Mouse (Mus musculus): Measurements from ENCODE around the gene Cpsf6. TPM values are rescaled to one million over a fixed set of nuclear protein-coding genes. Genes with fewer than 3 reads are reported as not detected.

Gene Cpsf6
- polyA plus RNA-seq, 1 experiment from 2014 or later: 97.9 TPM

DNA sequence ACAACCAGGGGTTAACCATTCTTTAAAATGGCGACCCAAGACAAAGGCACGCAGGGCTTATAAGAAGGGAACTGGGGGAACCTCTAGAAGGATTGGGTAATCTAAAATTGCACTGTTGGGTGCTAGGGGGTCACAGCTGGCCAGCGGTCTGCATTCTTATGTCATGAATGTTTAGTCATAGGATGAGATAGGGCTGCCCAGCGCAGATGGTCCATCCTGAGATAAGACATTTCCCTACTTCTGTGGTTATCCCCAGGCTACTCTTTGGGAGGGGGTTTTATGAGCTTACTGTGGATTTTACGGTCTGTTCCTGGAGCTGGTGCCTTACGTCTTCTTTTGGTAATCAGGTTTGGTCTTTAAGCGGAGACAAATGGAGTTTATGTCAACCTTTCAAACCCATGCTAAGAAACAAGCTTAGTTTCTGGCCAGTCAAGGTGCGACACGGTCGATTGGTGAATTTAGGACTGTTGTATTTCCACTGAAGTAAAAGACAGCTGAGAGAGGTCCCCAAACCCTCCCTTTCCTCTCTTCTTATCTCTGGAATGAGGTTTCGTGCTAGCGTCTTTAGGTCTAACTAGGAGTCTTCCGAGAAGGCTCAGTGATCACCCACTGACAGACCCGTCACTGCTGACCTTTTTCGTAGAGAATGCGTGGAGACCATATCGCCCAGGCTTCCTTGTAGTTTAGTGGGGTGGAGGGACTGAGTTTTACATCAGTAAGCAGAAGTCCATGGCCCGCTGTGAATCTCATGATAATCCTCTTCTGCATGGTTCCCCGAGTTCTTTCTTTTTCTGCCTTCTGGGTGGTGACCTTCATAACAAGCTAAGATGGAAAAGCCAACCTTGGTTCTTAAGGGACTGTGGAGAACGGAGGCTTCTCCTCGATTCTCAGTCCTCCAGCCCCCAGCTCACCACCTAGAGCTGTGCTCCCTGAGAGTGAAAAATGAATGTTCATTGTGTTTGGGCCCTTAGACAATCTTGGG, 29.8 kb upstream of the Cpsf6 start:
- no peak for ATAC-seq (replicated peaks; ENCODE audit: insufficient number of reproducible peaks, low FRiP score, low TSS enrichment)
- peaks cover 7% of the 10 kb centered on the region for H3K4me1 ChIP-seq (ENCODE audit: control insufficient read depth, insufficient read depth, low read length)
- no peak overlapping the region for H3K9ac ChIP-seq (ENCODE audit: low read depth, low read length)
- no peak overlapping the region for H3K4me3 ChIP-seq (ENCODE audit: low read depth, low read length)
- no peaks in the 10 kb centered on the region for H3K36me3 ChIP-seq (ENCODE audit: control insufficient read depth, insufficient read depth, low read length)
- H3K4me2 ChIP-seq: no peak overlapping the region
- no peaks in the 10 kb centered on the region for H3K9me3 ChIP-seq (replicated peaks; ENCODE audit: control insufficient read depth, low read length)
- no peak overlapping the region for H3K27ac ChIP-seq (ENCODE audit: low read depth, low read length)
- H3K27me3 ChIP-seq (ENCODE audit: control insufficient read depth, insufficient read depth, low read length): no peaks in the 10 kb centered on the region
- 45% methylated on average over 21 of the region's 21 CpGs for WGBS (ENCODE audit: insufficient replicate concordance)

DNA sequence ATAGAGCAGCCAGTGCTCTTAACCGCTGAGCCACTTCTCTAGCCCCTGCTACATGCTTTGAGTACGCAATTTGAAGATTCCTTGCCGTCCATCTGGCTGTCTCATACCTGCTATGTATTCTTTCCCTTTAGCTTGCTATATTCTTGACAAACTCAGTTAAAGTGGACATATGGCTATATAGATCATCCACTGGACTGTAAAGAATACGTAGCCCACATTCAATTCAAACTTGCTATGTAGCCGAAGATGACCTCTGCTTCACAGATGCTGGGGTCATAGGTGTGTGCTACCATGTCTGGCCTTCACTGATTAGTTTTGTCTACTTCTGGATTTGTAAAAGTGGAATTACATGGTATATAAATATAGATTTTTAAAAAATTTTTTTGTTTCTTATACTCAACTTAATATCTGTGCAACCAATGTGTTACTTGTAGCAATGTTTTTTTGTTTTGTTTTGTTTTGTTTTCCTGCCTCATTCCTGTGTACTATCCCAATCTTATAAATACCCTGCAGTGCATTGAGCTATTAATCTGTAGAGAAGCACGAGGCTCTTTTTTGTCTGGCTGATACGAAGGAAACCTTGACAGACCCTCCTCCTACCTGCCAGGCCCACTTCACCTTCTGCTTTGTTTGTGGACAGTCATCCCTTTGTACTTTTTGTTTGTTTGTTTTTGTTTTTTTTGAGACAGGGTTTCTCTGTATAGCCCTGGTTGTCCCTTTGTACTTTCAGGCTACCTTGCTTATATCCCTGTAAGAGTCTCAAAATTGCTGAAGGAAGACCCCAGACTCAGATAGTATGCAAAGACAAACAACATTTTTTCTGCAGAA, 28.9 kb upstream of the Cpsf6 start:
- H3K4me2 ChIP-seq: no peak overlapping the region
- H3K4me3 ChIP-seq (ENCODE audit: low read depth, low read length): no peak overlapping the region
- 81% methylated on average over 7 of the region's 7 CpGs for WGBS (ENCODE audit: insufficient replicate concordance)
- no peak for ATAC-seq (replicated peaks; ENCODE audit: insufficient number of reproducible peaks, low FRiP score, low TSS enrichment)
- H3K9ac ChIP-seq (ENCODE audit: low read depth, low read length): no peak overlapping the region
- H3K27ac ChIP-seq (ENCODE audit: low read depth, low read length): no peak overlapping the region
- no peaks in the 10 kb centered on the region for H3K36me3 ChIP-seq (ENCODE audit: control insufficient read depth, insufficient read depth, low read length)
- H3K9me3 ChIP-seq (replicated peaks; ENCODE audit: control insufficient read depth, low read length): no peaks in the 10 kb centered on the region
- H3K4me1 ChIP-seq (ENCODE audit: control insufficient read depth, insufficient read depth, low read length): peaks cover 7% of the 10 kb centered on the region
- H3K27me3 ChIP-seq (ENCODE audit: control insufficient read depth, insufficient read depth, low read length): no peaks in the 10 kb centered on the region

DNA sequence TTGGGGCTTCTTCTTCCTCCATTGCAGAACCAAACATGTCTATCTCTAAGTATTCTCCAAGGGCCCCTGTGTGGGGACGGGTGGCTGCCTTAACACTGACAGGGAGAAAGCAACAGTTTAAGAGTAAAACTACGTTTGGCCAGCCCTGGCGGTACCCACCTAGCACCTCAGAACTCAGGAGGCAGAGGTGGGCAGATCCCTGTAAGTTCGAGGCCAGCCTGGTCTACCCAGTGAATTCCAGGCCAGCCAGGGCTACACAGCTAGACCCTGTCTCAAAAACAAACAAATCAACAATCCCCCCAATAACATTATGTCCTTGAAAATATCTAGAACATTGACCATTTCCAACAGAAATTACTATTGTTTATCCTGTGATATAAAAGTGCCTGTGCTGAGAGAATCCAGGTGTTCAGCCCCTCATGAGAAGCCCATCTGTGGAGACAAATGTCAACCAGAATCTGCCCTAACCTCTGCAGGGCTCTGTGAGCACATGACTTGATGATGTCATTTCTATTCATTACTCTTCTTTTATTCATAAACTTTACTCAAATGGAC, 28.0 kb upstream of the Cpsf6 start:
- Histone ChIP-seq H3K9me3 (replicated peaks; ENCODE audit: control insufficient read depth, low read length) (no peaks in the 10 kb centered on the region), H3K27me3 (ENCODE audit: control insufficient read depth, insufficient read depth, low read length) (no peaks in the 10 kb centered on the region), H3K4me1 (ENCODE audit: control insufficient read depth, insufficient read depth, low read length) (peaks cover 7% of the 10 kb centered on the region), H3K4me3 (ENCODE audit: low read depth, low read length) (no peak overlapping the region), H3K36me3 (ENCODE audit: control insufficient read depth, insufficient read depth, low read length) (no peaks in the 10 kb centered on the region), H3K27ac (ENCODE audit: low read depth, low read length) (no peak overlapping the region), H3K4me2 (no peak overlapping the region), H3K9ac (ENCODE audit: low read depth, low read length) (no peak overlapping the region)
- WGBS (ENCODE audit: insufficient replicate concordance): 73% methylated on average over 4 of the region's 4 CpGs
- ATAC-seq (replicated peaks; ENCODE audit: insufficient number of reproducible peaks, low FRiP score, low TSS enrichment): no peak

DNA sequence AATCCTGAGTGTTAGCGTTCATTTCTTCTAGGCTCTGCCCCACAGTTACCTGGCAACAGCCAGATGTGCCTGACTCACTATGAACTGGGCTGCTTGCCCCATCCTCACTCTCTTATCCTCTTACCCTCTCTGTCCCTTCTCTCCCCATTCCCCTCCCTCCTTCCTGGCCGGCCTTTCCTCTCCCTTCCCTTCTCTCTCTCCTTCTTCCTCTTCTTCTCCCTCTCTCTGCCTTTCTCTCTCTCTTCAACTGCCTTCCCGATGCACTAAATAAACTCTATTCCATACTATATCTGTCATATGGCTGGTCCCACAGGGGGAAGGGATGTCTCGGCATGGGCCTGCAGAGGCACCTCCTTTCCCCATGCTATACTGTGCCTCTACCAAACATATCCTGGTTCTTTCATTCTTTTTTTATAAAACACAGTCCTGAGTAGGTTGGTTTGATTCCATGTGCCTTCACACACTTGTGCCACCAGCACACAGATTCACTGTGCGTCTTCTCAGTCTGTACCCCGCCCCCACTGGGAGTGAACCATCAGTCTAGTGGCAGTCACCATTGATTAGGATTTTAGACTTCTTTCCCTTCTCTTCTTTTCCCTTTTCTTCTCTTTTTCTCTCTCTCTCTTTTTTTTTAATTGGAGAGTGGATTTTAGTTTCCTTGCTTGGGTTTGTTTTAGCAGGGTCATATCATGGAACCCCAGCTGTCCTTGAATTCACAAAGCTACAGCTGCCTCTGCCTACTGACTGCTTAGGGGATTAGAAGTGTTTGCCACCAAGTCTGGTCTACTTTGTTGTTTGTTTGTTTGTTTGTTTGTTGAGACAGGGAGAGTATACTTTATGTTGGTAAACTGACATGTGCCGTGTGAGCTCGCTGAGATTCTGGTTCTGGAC, 27.3 kb upstream of the Cpsf6 start:
- Histone ChIP-seq H3K27me3 (ENCODE audit: control insufficient read depth, insufficient read depth, low read length) (no peaks in the 10 kb centered on the region), H3K4me3 (ENCODE audit: low read depth, low read length) (no peak overlapping the region), H3K9ac (ENCODE audit: low read depth, low read length) (no peak overlapping the region), H3K4me2 (no peak overlapping the region), H3K36me3 (ENCODE audit: control insufficient read depth, insufficient read depth, low read length) (no peaks in the 10 kb centered on the region), H3K27ac (ENCODE audit: low read depth, low read length) (no peak overlapping the region), H3K9me3 (replicated peaks; ENCODE audit: control insufficient read depth, low read length) (no peaks in the 10 kb centered on the region), H3K4me1 (ENCODE audit: control insufficient read depth, insufficient read depth, low read length) (peaks cover 5% of the 10 kb centered on the region)
- ATAC-seq (replicated peaks; ENCODE audit: insufficient number of reproducible peaks, low FRiP score, low TSS enrichment): no peak
- 83% methylated on average over 8 of the region's 8 CpGs for WGBS (ENCODE audit: insufficient replicate concordance)

DNA sequence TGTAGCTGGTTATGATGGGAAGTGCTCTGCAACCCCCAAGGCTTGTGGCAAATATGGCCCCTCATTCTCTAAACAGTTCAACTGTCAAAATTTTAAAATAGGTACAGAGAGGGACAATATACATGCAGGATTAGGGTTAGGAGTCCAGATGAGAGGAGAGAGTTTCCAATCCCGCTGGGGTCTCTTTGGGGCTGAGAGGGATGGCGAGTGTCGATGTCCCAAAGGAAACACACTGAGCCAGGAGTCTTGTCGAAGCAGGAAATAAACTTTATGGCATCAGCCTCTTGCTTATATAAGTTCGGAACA, 26.4 kb upstream of the Cpsf6 start:
- no peak overlapping the region for H3K27ac ChIP-seq (ENCODE audit: low read depth, low read length)
- no peaks in the 10 kb centered on the region for H3K27me3 ChIP-seq (ENCODE audit: control insufficient read depth, insufficient read depth, low read length)
- H3K4me3 ChIP-seq (ENCODE audit: low read depth, low read length): no peak overlapping the region
- no peak overlapping the region for H3K9ac ChIP-seq (ENCODE audit: low read depth, low read length)
- H3K4me1 ChIP-seq (ENCODE audit: control insufficient read depth, insufficient read depth, low read length): no peaks in the 10 kb centered on the region; the same call in 1 of the 2 replicates
- H3K36me3 ChIP-seq (ENCODE audit: control insufficient read depth, insufficient read depth, low read length): no peaks in the 10 kb centered on the region
- 81% methylated on average over 5 of the region's 5 CpGs for WGBS (ENCODE audit: insufficient replicate concordance)
- ATAC-seq (replicated peaks; ENCODE audit: insufficient number of reproducible peaks, low FRiP score, low TSS enrichment): no peak
- no peak overlapping the region for H3K4me2 ChIP-seq
- H3K9me3 ChIP-seq (replicated peaks; ENCODE audit: control insufficient read depth, low read length): no peaks in the 10 kb centered on the region

DNA sequence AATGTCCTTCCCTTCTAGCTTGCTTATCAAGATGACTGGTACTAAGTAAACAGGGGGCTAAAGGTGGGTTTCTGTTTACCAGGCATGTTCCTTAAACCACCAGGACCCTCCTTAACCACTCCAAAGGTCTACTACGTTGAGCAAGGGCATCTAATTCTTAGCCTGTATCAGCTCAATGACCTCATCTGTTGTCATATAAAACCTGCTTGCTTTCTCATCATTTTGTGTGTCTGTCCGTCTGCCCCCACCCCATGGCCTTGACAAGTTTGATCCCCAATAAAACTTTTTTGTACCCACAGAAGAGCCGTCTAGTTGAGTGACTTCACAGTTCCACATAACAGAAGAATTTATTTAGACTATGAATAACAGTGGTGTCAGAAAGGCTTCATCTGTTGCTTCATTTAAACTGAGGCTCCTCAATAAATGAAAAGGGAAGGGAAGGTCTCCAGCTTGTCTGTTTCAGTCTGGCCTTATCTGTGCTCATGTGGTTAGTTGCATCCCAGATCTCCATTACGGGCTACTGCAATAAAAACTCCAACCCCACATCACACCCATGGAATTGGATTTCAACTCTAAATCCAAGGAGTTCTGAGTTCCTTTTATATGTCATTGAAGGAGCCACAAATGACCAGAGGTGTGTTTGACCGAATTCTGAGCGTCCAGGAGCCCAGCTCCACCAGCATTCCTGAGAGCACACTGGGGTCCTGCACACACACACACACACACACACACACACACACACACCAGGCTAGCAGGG, 25.9 kb upstream of the Cpsf6 start:
- no peaks in the 10 kb centered on the region for H3K36me3 ChIP-seq (ENCODE audit: control insufficient read depth, insufficient read depth, low read length)
- no peaks in the 10 kb centered on the region; the same call in 1 of the 2 replicates for H3K4me1 ChIP-seq (ENCODE audit: control insufficient read depth, insufficient read depth, low read length)
- no peak overlapping the region for H3K4me2 ChIP-seq
- no peak for ATAC-seq (replicated peaks; ENCODE audit: insufficient number of reproducible peaks, low FRiP score, low TSS enrichment)
- no peak overlapping the region for H3K27ac ChIP-seq (ENCODE audit: low read depth, low read length)
- H3K4me3 ChIP-seq (ENCODE audit: low read depth, low read length): no peak overlapping the region
- H3K9me3 ChIP-seq (replicated peaks; ENCODE audit: control insufficient read depth, low read length): no peaks in the 10 kb centered on the region
- no peak overlapping the region for H3K9ac ChIP-seq (ENCODE audit: low read depth, low read length)
- 78% methylated on average over 6 of the region's 6 CpGs for WGBS (ENCODE audit: insufficient replicate concordance)
- H3K27me3 ChIP-seq (ENCODE audit: control insufficient read depth, insufficient read depth, low read length): no peaks in the 10 kb centered on the region

DNA sequence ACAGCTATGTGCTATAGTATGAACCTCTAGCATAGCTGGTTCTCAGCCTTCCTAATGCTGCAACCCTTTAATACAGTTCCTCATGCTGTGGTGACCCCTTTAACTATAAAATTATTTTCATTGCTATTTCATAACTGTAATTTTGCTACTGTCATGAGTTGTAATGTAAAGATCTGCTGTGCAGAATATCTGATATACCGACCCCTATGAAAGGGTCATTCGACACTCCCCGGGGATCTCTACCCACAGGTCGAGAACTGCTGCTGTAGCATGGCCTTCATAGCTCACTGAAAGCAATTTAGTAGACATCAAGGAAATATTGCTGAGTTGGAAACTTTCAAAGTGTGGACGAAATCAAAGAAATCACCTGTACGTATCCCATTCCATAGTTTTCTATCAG, 24.6 kb upstream of the Cpsf6 start:
- Histone ChIP-seq H3K9me3 (replicated peaks; ENCODE audit: control insufficient read depth, low read length) (no peaks in the 10 kb centered on the region), H3K9ac (ENCODE audit: low read depth, low read length) (no peak overlapping the region), H3K4me1 (ENCODE audit: control insufficient read depth, insufficient read depth, low read length) (no peaks in the 10 kb centered on the region; the same call in 1 of the 2 replicates), H3K36me3 (ENCODE audit: control insufficient read depth, insufficient read depth, low read length) (no peaks in the 10 kb centered on the region), H3K4me3 (ENCODE audit: low read depth, low read length) (no peak overlapping the region), H3K27me3 (ENCODE audit: control insufficient read depth, insufficient read depth, low read length) (no peaks in the 10 kb centered on the region), H3K4me2 (no peak overlapping the region), H3K27ac (ENCODE audit: low read depth, low read length) (no peak overlapping the region)
- no peak for ATAC-seq (replicated peaks; ENCODE audit: insufficient number of reproducible peaks, low FRiP score, low TSS enrichment)
- WGBS (ENCODE audit: insufficient replicate concordance): 89% methylated on average over 6 of the region's 6 CpGs

Measured in heart, embryonic 11.5 days (tissue).